Mouse (Mus musculus): ENCODE data around the gene S100a10. TPM values are rescaled to one million over a fixed set of nuclear protein-coding genes. Genes with fewer than 3 reads are reported as not detected.

S100a10 gene
- polyA plus RNA-seq, 2 experiments, result 328 to 691 TPM

- H3K27ac ChIP-seq (replicated peaks; ENCODE audit: low read depth, low read length), result no peak overlapping the region
- H3K4me2 ChIP-seq (replicated peaks; ENCODE audit: low read depth, low read length, severe bottlenecking), result no peak overlapping the region
- TF ChIP-seq POLR2A (IDR thresholded peaks at IDR 0.05; ENCODE audit: borderline replicate concordance, extremely low read depth, insufficient read depth, insufficient read length), result no peak
- no peak overlapping the region for H3K4me3 ChIP-seq (replicated peaks; ENCODE audit: low read length)
- ATAC-seq (ENCODE audit: low FRiP score, low read depth) (no peak), DNase-seq (ENCODE audit: low spot score) (peak; percentile 17)
- no peaks in the 10 kb centered on the region for H3K9me3 ChIP-seq (ENCODE audit: control insufficient read depth, low read length)
- no peaks in the 10 kb centered on the region for H3K36me3 ChIP-seq (ENCODE audit: control insufficient read depth, insufficient read depth, low read length)
- H3K9ac ChIP-seq (ENCODE audit: low read depth, low read length, severe bottlenecking), result no peak overlapping the region
- no peaks in the 10 kb centered on the region for H3K4me1 ChIP-seq (ENCODE audit: control insufficient read depth, insufficient read depth, low read length)
- no peaks in the 10 kb centered on the region for H3K27me3 ChIP-seq (ENCODE audit: control insufficient read depth, insufficient read depth, low read length)
- 26% methylated on average over 2 of the region's 2 CpGs for WGBS
These were observed 26.1 kb downstream of the S100a10 start for GRCm38 (mm10) chr3:93580946-93581345.

- 88% methylated on average over 4 of the region's 4 CpGs for WGBS
These were observed 26.8 kb downstream of the S100a10 start for GRCm38 (mm10) chr3:93581687-93582086.

GRCm38 (mm10) chr3:93583056-93583455, 28.2 kb downstream of the S100a10 start:
- H3K27ac ChIP-seq (replicated peaks; ENCODE audit: low read depth, low read length), result no peak overlapping the region
- no peaks in the 10 kb centered on the region for H3K9me3 ChIP-seq (ENCODE audit: control insufficient read depth, low read length)
- no peak overlapping the region for H3K9ac ChIP-seq (ENCODE audit: low read depth, low read length, severe bottlenecking)
- no peak overlapping the region for H3K4me2 ChIP-seq (replicated peaks; ENCODE audit: low read depth, low read length, severe bottlenecking)
- no peak overlapping the region for H3K4me3 ChIP-seq (replicated peaks; ENCODE audit: low read length)
- TF ChIP-seq POLR2A (IDR thresholded peaks at IDR 0.05; ENCODE audit: borderline replicate concordance, extremely low read depth, insufficient read depth, insufficient read length), result no peak
- no peaks in the 10 kb centered on the region for H3K4me1 ChIP-seq (ENCODE audit: control insufficient read depth, insufficient read depth, low read length)
- DNase-seq (ENCODE audit: low spot score) (no peak), ATAC-seq (ENCODE audit: low FRiP score, low read depth) (no peak)
- 42% methylated on average over 2 of the region's 2 CpGs for WGBS
- no peaks in the 10 kb centered on the region for H3K27me3 ChIP-seq (ENCODE audit: control insufficient read depth, insufficient read depth, low read length)
- no peaks in the 10 kb centered on the region for H3K36me3 ChIP-seq (ENCODE audit: control insufficient read depth, insufficient read depth, low read length)

More at GRCm38 (mm10) chr3:93581687-93582086, 26.8 kb downstream of the S100a10 start:
- H3K36me3 ChIP-seq (ENCODE audit: control insufficient read depth, insufficient read depth, low read length), result no peaks in the 10 kb centered on the region
- TF ChIP-seq POLR2A (IDR thresholded peaks at IDR 0.05; ENCODE audit: borderline replicate concordance, extremely low read depth, insufficient read depth, insufficient read length), result no peak
- ATAC-seq (ENCODE audit: low FRiP score, low read depth) (no peak), DNase-seq (ENCODE audit: low spot score) (no peak)
- H3K27me3 ChIP-seq (ENCODE audit: control insufficient read depth, insufficient read depth, low read length), result no peaks in the 10 kb centered on the region
- no peaks in the 10 kb centered on the region for H3K4me1 ChIP-seq (ENCODE audit: control insufficient read depth, insufficient read depth, low read length)
- H3K9me3 ChIP-seq (ENCODE audit: control insufficient read depth, low read length), result no peaks in the 10 kb centered on the region
- H3K27ac ChIP-seq (replicated peaks; ENCODE audit: low read depth, low read length), result no peak overlapping the region
- no peak overlapping the region for H3K9ac ChIP-seq (ENCODE audit: low read depth, low read length, severe bottlenecking)
- no peak overlapping the region for H3K4me2 ChIP-seq (replicated peaks; ENCODE audit: low read depth, low read length, severe bottlenecking)
- no peak overlapping the region for H3K4me3 ChIP-seq (replicated peaks; ENCODE audit: low read length)

GRCm38 (mm10) chr3:93589629-93590028, 34.7 kb downstream of the S100a10 start:
- WGBS, result 94% methylated on average over 5 of the region's 5 CpGs
- TF ChIP-seq POLR2A (IDR thresholded peaks at IDR 0.05; ENCODE audit: borderline replicate concordance, extremely low read depth, insufficient read depth, insufficient read length), result no peak

DNA sequence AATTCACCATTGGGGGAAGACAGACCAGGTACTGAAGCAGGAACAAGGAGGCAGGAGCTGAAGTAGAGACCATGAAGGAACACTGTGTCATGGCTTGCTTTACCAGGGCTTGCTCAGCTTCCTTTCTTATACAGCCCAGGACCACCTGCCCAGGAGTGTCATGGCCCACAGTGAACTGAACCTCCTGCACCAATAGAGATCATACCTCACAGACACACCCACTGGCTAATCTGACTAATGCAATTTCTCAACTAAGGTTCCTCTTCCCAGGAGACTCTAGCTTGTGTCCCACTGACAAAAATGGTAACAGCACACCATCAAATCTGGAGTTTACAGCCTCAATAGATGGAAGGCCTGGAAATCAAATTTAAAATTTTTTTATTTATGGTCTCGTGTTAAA, 35.4 kb downstream of the S100a10 start:
- H3K4me1 ChIP-seq (ENCODE audit: control insufficient read depth, insufficient read depth, low read length), result no peaks in the 10 kb centered on the region
- H3K36me3 ChIP-seq (ENCODE audit: control insufficient read depth, insufficient read depth, low read length), result no peaks in the 10 kb centered on the region
- no peak for TF ChIP-seq POLR2A (IDR thresholded peaks at IDR 0.05; ENCODE audit: borderline replicate concordance, extremely low read depth, insufficient read depth, insufficient read length)
- H3K27ac ChIP-seq (replicated peaks; ENCODE audit: low read depth, low read length), result no peak overlapping the region
- no peaks in the 10 kb centered on the region for H3K9me3 ChIP-seq (ENCODE audit: control insufficient read depth, low read length)
- no peak overlapping the region for H3K9ac ChIP-seq (ENCODE audit: low read depth, low read length, severe bottlenecking)
- WGBS, result 53% methylated on average over 1 of the region's 1 CpGs
- H3K4me3 ChIP-seq (replicated peaks; ENCODE audit: low read length), result no peak overlapping the region
- no peak overlapping the region for H3K4me2 ChIP-seq (replicated peaks; ENCODE audit: low read depth, low read length, severe bottlenecking)
- DNase-seq (ENCODE audit: low spot score) (no peak), ATAC-seq (ENCODE audit: low FRiP score, low read depth) (no peak)
- no peaks in the 10 kb centered on the region for H3K27me3 ChIP-seq (ENCODE audit: control insufficient read depth, insufficient read depth, low read length)

More at GRCm38 (mm10) chr3:93589629-93590028, 34.7 kb downstream of the S100a10 start:
- ATAC-seq (ENCODE audit: low FRiP score, low read depth), result no peak
- Histone ChIP-seq H3K4me3 (replicated peaks; ENCODE audit: low read length) (no peak overlapping the region), H3K9ac (ENCODE audit: low read depth, low read length, severe bottlenecking) (no peak overlapping the region), H3K36me3 (ENCODE audit: control insufficient read depth, insufficient read depth, low read length) (no peaks in the 10 kb centered on the region), H3K27me3 (ENCODE audit: control insufficient read depth, insufficient read depth, low read length) (no peaks in the 10 kb centered on the region), H3K4me1 (ENCODE audit: control insufficient read depth, insufficient read depth, low read length) (no peaks in the 10 kb centered on the region), H3K27ac (replicated peaks; ENCODE audit: low read depth, low read length) (no peak overlapping the region), H3K9me3 (ENCODE audit: control insufficient read depth, low read length) (no peaks in the 10 kb centered on the region), H3K4me2 (replicated peaks; ENCODE audit: low read depth, low read length, severe bottlenecking) (no peak overlapping the region)
- no peak for DNase-seq (ENCODE audit: low spot score)

- WGBS, result 81% methylated on average over 2 of the region's 2 CpGs
- Histone ChIP-seq H3K27ac (replicated peaks; ENCODE audit: low read depth, low read length) (no peak overlapping the region), H3K4me1 (ENCODE audit: control insufficient read depth, insufficient read depth, low read length) (no peaks in the 10 kb centered on the region), H3K4me3 (replicated peaks; ENCODE audit: low read length) (no peak overlapping the region), H3K36me3 (ENCODE audit: control insufficient read depth, insufficient read depth, low read length) (no peaks in the 10 kb centered on the region), H3K4me2 (replicated peaks; ENCODE audit: low read depth, low read length, severe bottlenecking) (no peak overlapping the region), H3K9ac (ENCODE audit: low read depth, low read length, severe bottlenecking) (no peak overlapping the region), H3K9me3 (ENCODE audit: control insufficient read depth, low read length) (no peaks in the 10 kb centered on the region), H3K27me3 (ENCODE audit: control insufficient read depth, insufficient read depth, low read length) (no peaks in the 10 kb centered on the region)
- DNase-seq (ENCODE audit: low spot score) (no peak), ATAC-seq (ENCODE audit: low FRiP score, low read depth) (no peak)
- no peak for TF ChIP-seq POLR2A (IDR thresholded peaks at IDR 0.05; ENCODE audit: borderline replicate concordance, extremely low read depth, insufficient read depth, insufficient read length)
These were observed 37.2 kb downstream of the S100a10 start for GRCm38 (mm10) chr3:93592100-93592499.
